Mouse (Mus musculus) frontal cortex, postnatal 36 days (tissue): ENCODE data around the gene Slc30a7.

Source experiments
- DNase-seq, 2 experiments: peaks; one replicate each; pipeline ENCODE4 v3.0.0; 2022; ENCODE audit warnings: low spot score in 2 of 2

Gene Slc30a7

DNA sequence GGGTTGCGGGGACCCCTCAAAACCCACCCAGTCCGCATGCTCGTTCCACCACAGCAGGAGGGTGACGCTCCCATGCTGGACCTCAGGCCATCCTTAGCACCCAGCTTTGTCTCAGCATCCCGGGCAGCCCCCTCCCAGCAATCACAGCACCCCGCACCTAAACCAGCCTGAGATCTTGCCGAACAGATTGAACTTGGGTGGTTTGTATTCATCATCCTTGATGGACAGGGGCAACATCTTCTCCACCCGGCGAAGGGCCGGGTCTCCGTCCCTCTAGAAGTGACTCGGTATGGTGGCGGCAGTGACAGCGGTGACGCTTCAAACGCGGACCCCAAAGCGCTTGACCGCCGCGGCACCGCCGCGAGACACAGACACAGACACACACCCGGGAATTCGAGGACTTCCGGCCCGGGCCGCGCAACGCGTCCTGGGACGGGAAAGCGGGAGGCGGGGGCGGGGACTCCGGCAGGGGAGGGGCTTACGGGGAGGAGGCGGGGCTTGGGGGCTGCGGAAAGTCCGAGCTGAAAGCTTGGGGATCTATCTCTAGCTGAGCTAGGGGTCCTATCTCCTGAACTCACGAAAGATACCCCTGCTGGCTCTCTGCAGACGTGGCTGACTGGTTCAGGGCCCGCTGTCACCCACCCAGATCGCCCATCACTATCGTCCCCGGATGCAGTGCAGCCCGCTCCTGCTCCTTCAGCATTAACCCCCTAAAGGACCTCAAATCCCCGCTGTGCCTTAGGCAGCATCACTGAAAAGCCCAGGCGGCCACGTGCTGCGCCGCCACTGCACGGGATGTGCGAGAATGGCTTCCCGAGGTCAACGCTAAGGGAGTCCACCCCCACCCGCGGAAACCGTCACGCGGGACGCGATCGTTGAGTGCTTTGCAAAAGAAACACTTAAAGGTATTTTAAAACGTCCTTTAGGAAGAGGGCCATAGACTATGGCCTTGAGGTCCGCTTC lies at the start of gene Slc30a7, which contains the start of gene Extl2:
TSS of gene Slc30a7 (minus strand) at position 429 of the 963 bp plus-strand sequence.
TSS of gene Extl2 (plus strand) at position 485 of the 963 bp plus-strand sequence.
- peak; percentile 77 to 80 for DNase-seq

DNA sequence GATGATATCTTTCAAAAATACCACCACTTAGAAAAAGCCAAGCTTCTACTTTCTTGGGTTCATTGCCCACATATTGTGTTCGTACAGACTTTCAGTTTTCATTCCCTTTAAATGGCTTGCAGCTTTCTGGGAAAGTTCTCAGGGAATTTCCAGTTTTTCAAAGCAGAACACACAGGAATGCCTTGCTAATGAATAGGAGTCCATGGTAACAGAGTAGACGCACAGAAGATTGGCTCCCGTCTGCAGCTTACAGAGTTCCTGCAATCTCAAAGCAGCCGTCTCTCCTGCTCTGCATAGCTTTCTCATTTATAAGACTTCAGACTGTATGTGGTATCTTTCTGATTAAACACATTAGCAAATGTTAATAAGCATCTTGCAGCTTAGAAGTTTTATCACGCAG lies 39.8 kb upstream of the Slc30a7 start:
- no peak for DNase-seq

DNA sequence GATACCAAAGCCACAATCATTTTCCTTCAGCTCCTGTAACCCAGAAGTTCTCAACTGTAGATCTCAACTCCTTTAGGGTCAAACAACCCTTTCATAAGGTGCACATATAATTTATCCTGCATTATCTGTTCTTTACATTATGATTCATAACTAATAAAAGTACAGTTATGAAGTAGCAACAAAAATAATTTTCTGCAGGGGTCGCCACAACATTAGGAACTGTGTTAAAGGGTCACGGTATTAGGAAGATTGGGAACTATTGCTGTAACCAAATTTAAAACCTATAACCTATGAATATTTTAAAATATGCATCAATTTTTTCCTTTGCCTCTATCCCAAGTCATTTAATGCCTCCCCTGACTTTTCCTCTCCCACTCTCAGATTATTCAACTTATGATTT lies 38.8 kb upstream of the Slc30a7 start:
- no peak for DNase-seq

DNA sequence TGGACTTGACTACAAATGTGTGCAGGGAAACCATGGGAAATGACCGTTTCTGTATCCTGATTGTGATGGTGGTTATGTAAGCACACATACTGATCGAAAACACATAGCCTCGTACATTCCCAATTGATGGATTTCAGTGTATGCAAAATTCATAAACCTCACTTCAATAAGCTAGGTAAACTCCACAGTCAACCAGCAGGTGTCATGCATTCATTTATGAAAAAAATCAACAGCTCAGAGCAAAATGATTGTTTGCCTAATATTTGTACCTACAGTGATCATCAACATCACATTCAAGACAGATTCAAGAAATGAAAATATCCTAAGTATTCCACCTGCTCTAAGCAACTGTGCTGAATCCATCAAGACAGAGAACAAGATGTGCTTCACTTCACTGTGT lies 33.6 kb upstream of the Slc30a7 start:
- DNase-seq = no peak

DNA sequence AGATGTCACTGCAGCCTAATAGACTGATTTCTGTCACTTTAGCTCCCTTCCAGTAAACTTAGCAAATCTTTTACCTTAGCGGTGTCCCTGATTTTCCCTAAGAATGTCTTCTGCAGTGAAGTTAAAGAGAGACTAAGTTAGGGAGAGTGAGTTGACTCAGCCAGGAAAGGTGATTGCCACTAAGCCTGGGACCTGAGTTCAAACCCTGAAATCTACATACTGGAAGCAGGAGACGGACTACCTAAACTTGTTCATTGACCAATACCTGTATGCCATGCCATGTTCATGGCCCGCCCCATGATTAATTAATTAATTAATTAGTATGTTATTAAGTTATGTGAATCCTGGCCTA lies 26.6 kb upstream of the Slc30a7 start:
- peak in 1 of 2 experiments; percentile 46 for DNase-seq

DNA sequence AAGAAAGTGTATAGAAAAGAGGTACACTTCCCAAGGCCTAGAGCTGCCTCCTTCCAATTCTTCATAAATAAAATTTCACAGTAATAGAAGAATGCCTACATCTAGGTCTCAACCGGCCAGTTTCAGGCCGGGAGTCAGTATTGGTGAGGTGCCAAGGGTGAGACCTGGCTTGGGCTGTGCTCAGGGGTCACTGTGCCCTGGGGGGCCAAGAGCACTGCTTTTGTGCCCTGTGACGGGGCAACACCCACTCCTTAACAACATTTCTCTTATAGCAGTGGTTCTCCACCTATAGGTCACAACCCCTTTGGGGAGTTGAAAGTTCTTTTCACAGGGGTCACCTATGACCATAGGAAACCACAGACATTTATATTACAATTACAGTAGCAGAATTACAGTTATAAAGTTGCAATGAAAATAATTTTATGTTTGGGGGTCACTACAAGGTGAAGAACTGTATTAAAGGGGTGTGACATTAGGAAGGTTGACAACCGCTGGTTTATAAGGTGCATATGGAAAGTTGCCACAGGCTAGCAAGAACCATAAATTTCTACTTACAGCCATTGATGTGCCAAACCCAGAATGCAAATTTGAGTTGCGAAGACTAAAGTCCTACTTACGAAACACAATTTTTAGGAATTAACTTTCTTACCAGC lies 26.1 kb upstream of the Slc30a7 start:
- no peak for DNase-seq

DNA sequence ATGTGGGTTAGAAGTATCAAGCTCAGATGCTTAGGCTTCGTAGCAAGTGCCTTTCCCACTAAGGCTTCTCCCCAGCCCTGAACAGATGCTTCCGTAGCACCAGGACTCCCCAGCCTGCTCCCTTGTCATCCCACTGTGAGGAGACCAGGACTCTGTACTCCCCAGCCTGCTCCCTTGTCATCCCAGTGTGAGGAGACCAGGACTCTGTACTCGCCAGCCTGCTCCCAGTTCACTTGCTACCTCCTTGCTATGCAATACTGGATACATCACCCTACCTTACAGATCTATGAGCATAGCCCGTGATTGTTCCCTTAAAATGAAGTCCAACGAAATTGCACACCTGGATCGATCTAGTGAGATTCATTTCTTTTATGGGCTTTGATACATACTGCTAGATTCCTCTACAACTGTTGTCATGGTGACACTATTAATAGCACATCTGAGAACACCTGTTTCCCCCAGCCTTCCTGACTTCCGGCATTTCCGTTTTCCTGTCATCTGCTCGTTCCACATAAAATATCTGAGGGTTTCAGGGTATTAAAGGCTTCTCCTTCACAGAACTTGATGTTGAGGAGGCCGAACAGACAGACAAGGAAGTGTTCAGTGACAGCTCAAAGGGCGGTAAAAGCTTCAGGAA lies 23.1 kb upstream of the Slc30a7 start:
- no peak for DNase-seq

DNA sequence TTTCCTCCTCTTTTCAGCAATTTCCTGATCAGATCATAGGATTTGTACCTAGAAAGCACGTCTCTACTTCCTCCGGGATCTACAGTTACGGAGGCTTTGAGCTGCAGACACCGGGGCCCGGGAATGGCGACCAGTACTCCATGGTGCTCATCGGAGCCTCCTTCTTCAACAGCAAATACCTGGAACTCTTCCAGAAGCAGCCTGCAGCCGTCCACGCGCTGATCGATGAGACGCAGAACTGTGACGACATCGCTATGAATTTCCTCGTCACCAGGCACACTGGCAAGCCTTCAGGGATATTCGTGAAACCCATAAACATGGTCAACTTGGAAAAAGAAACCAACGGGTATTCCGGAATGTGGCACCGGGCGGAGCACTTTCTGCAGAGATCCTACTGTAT lies 19.8 kb upstream of the Slc30a7 start:
- no peak for DNase-seq

DNA sequence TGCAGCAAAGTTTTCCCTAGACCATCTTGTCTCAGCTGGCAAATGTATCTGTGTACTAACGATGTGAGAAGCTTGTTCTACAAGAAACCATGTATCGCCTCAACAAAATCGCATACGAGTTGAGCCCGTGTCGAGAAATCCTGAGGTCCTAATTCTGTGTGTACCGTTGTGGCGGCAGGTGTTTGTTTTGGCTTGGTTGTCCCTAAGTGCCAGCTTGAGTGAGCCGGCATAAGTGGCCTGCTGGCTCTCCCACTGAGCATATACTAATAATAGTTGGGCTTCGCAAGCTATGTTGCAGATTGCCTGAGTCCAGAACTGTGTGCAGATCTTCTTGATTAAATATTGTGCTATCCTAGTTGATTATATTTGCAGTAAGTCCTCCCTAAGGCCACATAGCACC lies 18.5 kb upstream of the Slc30a7 start:
- no peak for DNase-seq

DNA sequence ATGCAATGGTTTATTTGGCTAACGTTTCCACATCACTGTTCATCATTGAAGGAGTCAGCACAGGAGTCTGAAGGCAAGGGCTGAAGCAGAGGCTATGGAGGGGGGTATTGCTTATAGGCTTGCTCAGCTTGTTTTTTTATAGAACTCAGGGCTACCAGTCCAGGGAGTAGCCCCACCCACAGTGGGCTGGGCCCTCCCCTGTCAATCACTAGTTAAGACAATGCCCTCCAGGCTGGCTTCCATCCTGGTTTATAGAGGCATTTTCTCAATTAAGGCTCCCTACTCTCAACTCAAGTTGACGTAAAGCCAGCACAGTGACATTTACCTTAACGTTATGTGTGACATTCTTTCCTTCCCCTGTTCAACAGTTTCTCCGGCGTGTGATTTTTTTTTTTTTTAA lies 17.5 kb upstream of the Slc30a7 start:
- DNase-seq = no peak

DNA sequence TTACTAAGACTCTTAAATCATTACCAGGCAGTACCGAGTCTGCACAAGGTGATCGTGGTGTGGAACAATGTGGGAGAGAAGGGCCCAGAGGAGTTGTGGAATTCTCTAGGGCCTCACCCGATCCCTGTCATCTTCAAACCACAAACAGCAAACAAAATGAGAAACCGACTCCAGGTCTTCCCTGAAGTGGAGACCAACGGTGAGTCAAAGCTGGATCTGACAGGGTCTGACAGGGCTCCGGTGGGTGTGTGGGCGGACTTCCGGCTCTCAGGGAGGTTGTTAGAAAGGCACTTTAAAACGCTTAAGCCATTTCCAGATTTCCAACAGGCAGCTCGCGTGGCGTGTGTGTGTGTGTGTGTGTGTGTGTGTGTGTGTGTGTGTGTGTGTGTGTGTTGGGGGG lies 17.0 kb upstream of the Slc30a7 start:
- DNase-seq = no peak

DNA sequence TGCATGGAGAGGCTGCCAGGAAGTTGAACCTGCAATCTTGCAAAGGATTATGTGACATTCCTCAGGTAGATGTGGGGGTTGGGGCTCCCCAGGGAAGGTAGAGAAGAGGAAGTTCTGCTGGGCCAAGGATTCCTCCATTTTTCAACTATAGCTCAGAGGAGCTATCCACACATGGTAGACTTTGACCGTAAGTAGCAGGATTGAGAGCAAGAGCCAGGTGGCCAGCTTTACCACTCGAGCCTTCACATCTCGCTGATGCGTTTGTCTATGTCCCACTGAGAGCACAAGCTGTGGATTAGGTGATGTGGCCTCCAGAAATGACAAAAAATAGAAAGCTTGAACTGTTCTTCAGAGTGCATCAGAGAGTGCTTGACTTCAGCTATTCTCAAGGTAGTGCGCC lies 11.9 kb upstream of the Slc30a7 start:
- no peak for DNase-seq

DNA sequence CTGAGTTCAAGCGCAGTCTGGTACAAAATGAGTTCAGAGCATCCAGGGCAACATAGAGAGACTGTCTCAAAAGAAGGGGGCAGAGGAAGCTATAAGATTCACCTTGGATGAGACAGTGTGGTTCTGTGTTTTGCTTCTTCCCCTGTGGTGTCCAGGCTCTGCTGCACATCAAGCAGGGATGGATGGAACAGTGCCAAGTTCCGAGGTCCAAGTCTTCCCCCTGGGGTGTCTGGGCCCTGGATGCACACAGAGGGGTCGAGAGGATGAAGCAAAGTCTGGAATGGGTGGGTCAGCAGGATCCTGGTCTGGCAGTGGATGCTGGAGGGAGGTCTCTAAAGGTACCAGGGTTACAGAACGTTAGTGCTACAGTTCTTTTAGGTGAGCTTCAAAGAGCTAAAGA lies 11.4 kb upstream of the Slc30a7 start:
- no peak for DNase-seq

DNA sequence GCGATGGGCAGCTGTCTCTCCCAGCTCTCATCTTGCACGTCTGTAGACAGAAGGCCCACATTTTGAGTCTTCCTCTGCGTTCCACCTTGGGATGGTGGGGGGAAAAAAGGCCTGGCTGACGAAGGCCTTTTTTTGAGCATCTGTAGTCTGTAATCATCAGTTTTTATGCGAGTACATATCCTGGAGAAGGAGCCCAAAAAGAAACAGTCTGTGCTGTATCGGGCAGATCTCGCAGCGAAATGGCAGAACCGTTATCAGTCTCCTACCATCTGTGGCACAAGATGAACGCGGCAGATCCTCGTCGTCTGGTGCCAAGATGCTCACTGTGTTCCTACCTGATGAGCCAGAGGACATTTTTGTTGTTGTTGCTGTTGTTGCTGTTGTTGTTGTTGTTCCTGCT lies 8.9 kb upstream of the Slc30a7 start:
- no peak for DNase-seq

DNA sequence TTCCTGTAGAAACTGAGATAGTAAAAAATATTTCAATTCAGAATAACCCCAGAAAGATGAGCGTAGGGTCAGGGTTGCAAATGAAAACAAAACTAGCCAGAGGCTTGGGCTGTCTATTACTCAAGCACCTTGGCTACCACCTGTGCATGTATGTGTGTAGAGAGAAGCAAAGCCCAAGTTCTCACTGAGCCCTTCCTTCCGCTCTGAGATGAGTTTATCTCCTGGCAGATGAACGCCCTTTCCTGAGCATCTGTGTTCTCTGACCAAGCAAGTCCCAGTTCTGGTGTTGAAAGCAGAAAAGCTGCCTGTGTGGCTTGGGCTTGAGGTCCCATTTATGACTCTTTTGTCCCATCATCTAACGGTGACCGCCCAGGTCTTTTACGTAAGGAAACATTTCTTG lies 7.7 kb upstream of the Slc30a7 start:
- no peak for DNase-seq

DNA sequence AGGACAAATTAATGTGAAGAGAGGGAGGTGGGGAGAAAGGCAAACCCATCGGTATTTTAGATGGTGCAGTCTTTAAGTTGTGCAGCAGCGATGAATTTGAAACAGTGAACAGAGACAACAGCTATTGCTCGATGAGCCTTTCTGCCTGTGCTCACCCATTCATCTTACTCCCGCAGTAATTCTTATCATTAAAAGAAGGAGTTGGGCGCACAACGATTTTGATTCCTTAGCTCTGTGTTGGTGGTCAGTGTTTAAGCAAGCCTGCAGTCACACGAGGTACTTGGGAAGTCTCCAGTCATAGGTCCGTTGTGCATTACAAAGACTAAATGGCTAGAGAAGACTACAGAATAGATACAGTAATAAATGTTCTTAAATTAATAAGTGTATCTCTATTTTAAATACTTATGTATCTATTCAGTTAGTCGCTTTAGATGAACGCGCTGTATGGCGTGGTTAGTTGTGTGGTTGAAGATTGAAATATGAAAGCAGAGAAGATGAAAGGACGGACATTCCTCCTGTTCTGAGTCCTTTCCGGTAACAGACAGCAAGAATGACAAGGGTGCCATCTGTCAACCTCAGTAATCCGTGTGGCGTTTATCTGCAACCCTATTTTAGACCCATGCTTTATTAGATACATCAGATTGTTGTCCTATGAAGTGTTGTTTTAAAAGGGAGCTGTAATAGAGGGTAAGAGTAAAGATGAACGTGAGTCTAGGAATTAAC lies 2.6 kb upstream of the Slc30a7 start:
- no peak for DNase-seq

DNA sequence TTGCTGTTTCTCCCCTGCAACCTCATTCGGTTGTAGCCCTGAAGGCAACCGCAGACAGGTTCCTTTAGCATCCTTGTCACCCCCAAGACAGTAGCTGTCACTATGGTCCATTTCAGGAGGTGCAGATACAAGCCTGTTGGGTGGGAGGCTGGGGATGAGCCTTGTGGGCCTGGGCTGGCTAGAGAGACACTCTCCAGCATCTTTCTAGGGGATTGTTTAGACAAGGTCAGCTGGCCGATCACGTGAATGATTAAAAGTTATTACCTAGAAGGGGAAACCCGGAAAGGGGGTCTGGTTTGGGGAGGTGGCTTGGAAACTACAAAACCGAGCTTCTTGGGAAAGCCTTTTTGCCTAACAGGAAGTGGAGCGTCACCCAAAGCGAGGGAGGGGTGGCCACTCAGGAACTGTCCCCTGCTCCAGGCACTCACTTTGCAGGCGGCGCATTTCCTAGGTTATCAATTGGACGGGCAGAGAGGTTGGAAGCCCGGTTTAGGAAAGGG lies 785 bp upstream of the Slc30a7 start:
- peak; percentile 76 to 86 for DNase-seq

DNA sequence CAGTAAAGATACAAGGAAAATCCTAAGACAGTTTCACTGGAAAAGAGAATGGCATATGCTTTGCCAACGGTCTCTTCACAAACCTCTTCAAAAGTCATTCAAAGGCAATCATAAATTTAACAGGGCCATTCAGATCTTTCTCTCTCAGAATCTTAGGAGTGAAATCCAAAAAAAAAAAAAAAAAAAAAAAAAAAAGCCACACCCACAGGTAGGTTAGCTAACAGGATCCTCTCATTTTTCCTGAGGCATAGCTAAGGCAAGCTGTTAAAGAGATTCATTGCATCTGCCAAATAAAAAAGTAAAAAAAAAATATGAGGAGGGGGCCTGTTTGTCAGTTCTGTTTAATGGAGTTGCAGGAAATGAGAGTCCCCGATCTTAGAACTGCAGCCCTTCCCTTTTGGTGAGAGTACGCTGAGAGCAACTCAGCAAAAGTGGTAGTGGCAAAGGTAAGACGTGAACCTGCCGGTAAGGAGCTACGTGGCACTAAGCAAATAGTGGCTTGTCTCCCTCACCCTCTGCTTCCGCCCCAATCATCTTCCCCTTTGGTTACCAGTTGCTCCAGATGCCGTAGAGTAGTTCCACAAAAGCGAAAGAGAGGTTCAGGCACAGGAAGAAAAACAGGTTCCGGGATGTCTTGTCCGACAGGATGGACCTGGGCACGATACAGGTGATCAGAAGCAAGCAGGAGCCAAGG lies 775 bp downstream of the Slc30a7 start:
- DNase-seq = peak; percentile 29 to 31

DNA sequence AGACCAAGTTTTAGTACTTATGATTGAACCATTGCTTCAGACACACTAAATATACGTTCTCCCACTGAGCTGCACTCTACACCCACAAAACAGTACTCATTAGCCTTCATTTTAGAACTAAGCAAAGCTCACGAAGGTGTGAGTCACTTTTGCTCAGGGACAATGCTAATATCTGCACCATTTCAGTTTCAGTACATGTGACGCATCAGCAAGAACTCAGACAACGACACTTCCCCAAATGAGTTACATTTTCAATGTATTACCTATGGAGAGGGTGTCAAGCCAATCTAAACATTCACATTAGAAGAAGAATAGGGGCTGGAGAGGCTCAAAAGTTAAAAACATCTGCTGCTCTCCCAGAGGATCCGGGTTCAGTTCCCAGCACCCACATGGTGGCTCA lies 10.3 kb downstream of the Slc30a7 start:
- DNase-seq = no peak

DNA sequence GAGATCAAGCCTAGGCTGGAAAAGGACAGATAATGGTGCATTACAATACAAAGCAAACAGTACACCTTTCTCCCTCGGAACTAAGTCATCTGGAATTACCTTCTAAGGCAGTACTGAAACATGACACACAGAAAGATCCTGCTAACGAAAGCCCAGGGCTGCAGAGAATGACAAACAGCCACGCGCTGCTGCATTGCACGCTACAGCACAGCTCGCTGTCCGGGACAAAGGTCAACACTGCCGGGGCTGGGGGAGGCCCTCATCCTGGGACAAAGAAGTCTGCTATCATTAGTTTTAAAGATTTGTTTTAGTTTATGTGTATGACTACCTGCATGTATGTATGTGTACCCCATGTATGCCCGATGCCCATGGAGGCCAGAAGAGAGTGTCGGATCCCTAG lies 14.2 kb downstream of the Slc30a7 start:
- no peak for DNase-seq

DNA sequence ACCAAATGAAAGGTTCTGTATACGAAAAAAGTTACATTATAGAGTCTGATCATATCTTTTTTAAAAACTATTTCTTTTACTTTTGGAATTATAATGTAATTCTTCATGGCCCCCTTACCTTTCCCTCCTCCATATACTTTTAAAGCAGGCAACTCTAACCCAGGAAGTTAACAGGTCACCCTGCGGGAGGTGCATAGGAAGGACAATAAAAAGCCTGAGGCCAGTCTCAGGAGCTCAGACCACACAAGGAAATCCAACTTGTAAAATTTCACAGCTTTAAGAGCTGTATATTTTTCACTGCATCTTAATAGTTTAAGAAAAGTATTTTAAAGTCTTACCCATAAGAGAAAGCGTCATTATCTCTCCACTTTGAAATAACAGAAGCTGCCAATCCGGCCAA lies 14.6 kb downstream of the Slc30a7 start:
- no peak for DNase-seq
